Mouse (Mus musculus): ENCODE data around the gene Dcp1a. TPM values are rescaled to one million over a fixed set of nuclear protein-coding genes. Genes with fewer than 3 reads are reported as not detected.

The Dcp1a gene
- polyA plus RNA-seq (2012; rRNA removed) = 28.9 and 34.3 TPM in 2 replicates

- Histone ChIP-seq H3K27me3 (ENCODE audit: control insufficient read depth, insufficient read depth, low read length) (no peaks in the 10 kb centered on the region), H3K4me1 (ENCODE audit: control insufficient read depth, insufficient read depth, low read length) (no peaks in the 10 kb centered on the region; the same call in 1 of the 2 replicates), H3K27ac (ENCODE audit: control insufficient read depth, insufficient read depth, low read depth, low read length) (peak within 1 kb of the TSS; percentile 94), H3K4me3 (ENCODE audit: control insufficient read depth, low read depth, low read length) (peak within 1 kb of the TSS; percentile 99), H3K36me3 (ENCODE audit: control insufficient read depth, insufficient read depth, low read length) (no peaks in the 10 kb centered on the region)
- TF ChIP-seq CTCF (IDR thresholded peaks at IDR 0.05; ENCODE audit: control insufficient read depth, insufficient read depth, insufficient replicate concordance, low read depth, low read length) (no peak), POLR2A (IDR thresholded peaks at IDR 0.05; ENCODE audit: control insufficient read depth, low read depth, low read length) (peak; percentile 89)
These were observed at the start of gene Dcp1a for GRCm38 (mm10) chr14:30479361-30479948. Dcp1a (plus strand) TSS chr14:30479535.

- H3K27ac ChIP-seq (ENCODE audit: control insufficient read depth, insufficient read depth, low read depth, low read length) = no peak overlapping the region
- H3K4me1 ChIP-seq (ENCODE audit: control insufficient read depth, insufficient read depth, low read length) = peaks cover 13% of the 10 kb centered on the region
- H3K36me3 ChIP-seq (ENCODE audit: control insufficient read depth, insufficient read depth, low read length) = no peaks in the 10 kb centered on the region
- H3K4me3 ChIP-seq (ENCODE audit: control insufficient read depth, low read depth, low read length) = no peak overlapping the region
- no peaks in the 10 kb centered on the region for H3K27me3 ChIP-seq (ENCODE audit: control insufficient read depth, insufficient read depth, low read length)
- TF ChIP-seq CTCF (IDR thresholded peaks at IDR 0.05; ENCODE audit: control insufficient read depth, insufficient read depth, insufficient replicate concordance, low read depth, low read length) (no peak), POLR2A (IDR thresholded peaks at IDR 0.05; ENCODE audit: control insufficient read depth, low read depth, low read length) (no peak)
These were observed 49.7 kb upstream of the Dcp1a start for GRCm38 (mm10) chr14:30429606-30430005.

GRCm38 (mm10) chr14:30430026-30430425, 49.3 kb upstream of the Dcp1a start:
- peaks cover 13% of the 10 kb centered on the region for H3K4me1 ChIP-seq (ENCODE audit: control insufficient read depth, insufficient read depth, low read length)
- TF ChIP-seq CTCF (IDR thresholded peaks at IDR 0.05; ENCODE audit: control insufficient read depth, insufficient read depth, insufficient replicate concordance, low read depth, low read length) (no peak), POLR2A (IDR thresholded peaks at IDR 0.05; ENCODE audit: control insufficient read depth, low read depth, low read length) (no peak)
- H3K36me3 ChIP-seq (ENCODE audit: control insufficient read depth, insufficient read depth, low read length) = no peaks in the 10 kb centered on the region
- no peak overlapping the region for H3K27ac ChIP-seq (ENCODE audit: control insufficient read depth, insufficient read depth, low read depth, low read length)
- no peak overlapping the region for H3K4me3 ChIP-seq (ENCODE audit: control insufficient read depth, low read depth, low read length)
- no peaks in the 10 kb centered on the region for H3K27me3 ChIP-seq (ENCODE audit: control insufficient read depth, insufficient read depth, low read length)

DNA sequence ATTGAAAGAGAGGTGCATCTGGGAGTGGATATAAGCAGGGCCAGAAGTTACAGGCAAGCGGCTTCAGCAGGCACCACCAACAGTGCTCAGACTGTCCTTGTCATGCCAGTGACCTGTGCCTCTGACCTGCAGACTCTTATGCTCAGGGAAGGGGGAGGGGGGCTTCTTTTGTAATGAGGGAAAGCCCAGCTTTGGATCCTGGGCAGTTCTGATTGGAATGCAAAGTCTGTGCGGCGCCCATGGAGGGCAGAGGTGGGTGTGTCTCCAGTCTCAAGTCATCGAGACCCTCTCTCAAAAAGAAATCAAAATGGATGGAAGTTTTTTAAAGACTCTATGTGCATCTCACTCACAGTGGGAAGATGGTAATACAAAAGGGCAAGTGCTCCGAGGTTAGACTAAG, 48.9 kb upstream of the Dcp1a start:
- H3K36me3 ChIP-seq (ENCODE audit: control insufficient read depth, insufficient read depth, low read length) = no peaks in the 10 kb centered on the region
- no peak overlapping the region for H3K27ac ChIP-seq (ENCODE audit: control insufficient read depth, insufficient read depth, low read depth, low read length)
- H3K4me3 ChIP-seq (ENCODE audit: control insufficient read depth, low read depth, low read length) = no peak overlapping the region
- H3K4me1 ChIP-seq (ENCODE audit: control insufficient read depth, insufficient read depth, low read length) = peaks cover 13% of the 10 kb centered on the region
- no peaks in the 10 kb centered on the region for H3K27me3 ChIP-seq (ENCODE audit: control insufficient read depth, insufficient read depth, low read length)
- TF ChIP-seq CTCF (IDR thresholded peaks at IDR 0.05; ENCODE audit: control insufficient read depth, insufficient read depth, insufficient replicate concordance, low read depth, low read length) (no peak), POLR2A (IDR thresholded peaks at IDR 0.05; ENCODE audit: control insufficient read depth, low read depth, low read length) (no peak)

GRCm38 (mm10) chr14:30435316-30435715, 44.0 kb upstream of the Dcp1a start:
- no peak for TF ChIP-seq POLR2A (IDR thresholded peaks at IDR 0.05; ENCODE audit: control insufficient read depth, low read depth, low read length)
- TF ChIP-seq CTCF (IDR thresholded peaks at IDR 0.05; ENCODE audit: control insufficient read depth, insufficient read depth, insufficient replicate concordance, low read depth, low read length) = no peak
- Histone ChIP-seq H3K27me3 (ENCODE audit: control insufficient read depth, insufficient read depth, low read length) (no peaks in the 10 kb centered on the region), H3K4me3 (ENCODE audit: control insufficient read depth, low read depth, low read length) (no peak overlapping the region), H3K4me1 (ENCODE audit: control insufficient read depth, insufficient read depth, low read length) (peaks cover 2% of the 10 kb centered on the region), H3K27ac (ENCODE audit: control insufficient read depth, insufficient read depth, low read depth, low read length) (no peak overlapping the region), H3K36me3 (ENCODE audit: control insufficient read depth, insufficient read depth, low read length) (no peaks in the 10 kb centered on the region)

- Histone ChIP-seq H3K27me3 (ENCODE audit: control insufficient read depth, insufficient read depth, low read length) (no peaks in the 10 kb centered on the region), H3K27ac (ENCODE audit: control insufficient read depth, insufficient read depth, low read depth, low read length) (no peak overlapping the region), H3K36me3 (ENCODE audit: control insufficient read depth, insufficient read depth, low read length) (no peaks in the 10 kb centered on the region), H3K4me1 (ENCODE audit: control insufficient read depth, insufficient read depth, low read length) (no peaks in the 10 kb centered on the region), H3K4me3 (ENCODE audit: control insufficient read depth, low read depth, low read length) (no peak overlapping the region)
- TF ChIP-seq POLR2A (IDR thresholded peaks at IDR 0.05; ENCODE audit: control insufficient read depth, low read depth, low read length) (no peak), CTCF (IDR thresholded peaks at IDR 0.05; ENCODE audit: control insufficient read depth, insufficient read depth, insufficient replicate concordance, low read depth, low read length) (no peak)
These were observed 39.4 kb upstream of the Dcp1a start for GRCm38 (mm10) chr14:30439915-30440314.

DNA sequence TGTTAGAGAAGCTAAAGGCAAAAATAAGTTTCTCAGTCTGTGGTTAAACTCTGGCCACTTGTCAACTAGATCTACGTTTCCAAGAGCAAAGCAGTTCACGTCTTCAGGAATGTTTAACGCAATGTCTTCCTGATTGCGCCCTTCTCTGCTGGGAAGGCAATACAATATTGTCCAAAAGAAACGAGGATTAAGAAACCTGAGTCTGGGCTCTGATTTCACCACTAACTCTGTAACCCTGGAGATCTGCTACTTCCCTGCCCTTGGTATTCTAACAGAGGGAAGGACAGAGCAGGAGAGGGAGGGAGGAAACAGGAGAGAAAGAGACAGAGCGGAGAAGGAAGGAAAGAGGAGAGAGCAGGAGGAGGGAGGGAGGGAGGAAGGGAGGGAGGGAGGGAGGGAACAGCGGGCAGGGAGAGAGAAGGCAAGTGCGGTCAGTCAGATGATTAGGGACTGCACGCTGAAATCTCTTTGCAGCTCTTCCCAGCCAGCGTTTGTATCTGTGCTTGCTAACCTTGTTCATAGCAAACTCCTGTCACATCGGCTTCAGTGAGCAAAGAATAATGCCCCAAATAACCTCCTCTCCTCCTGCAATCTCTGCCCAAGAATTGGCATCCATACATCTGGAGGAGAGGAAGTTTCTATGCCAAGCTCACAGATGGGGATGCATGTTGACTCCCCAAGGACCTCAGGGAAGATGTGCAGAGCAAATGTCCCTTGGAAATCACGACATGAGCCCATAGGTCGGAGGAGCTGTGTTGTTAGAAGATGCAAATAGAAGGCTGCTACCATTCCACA, 23.3 kb upstream of the Dcp1a start:
- Histone ChIP-seq H3K36me3 (ENCODE audit: control insufficient read depth, insufficient read depth, low read length) (no peaks in the 10 kb centered on the region), H3K4me1 (ENCODE audit: control insufficient read depth, insufficient read depth, low read length) (peaks cover 7% of the 10 kb centered on the region), H3K4me3 (ENCODE audit: control insufficient read depth, low read depth, low read length) (no peak overlapping the region), H3K27ac (ENCODE audit: control insufficient read depth, insufficient read depth, low read depth, low read length) (no peak overlapping the region), H3K27me3 (ENCODE audit: control insufficient read depth, insufficient read depth, low read length) (no peaks in the 10 kb centered on the region)
- TF ChIP-seq POLR2A (IDR thresholded peaks at IDR 0.05; ENCODE audit: control insufficient read depth, low read depth, low read length) = no peak
- TF ChIP-seq CTCF (IDR thresholded peaks at IDR 0.05; ENCODE audit: control insufficient read depth, insufficient read depth, insufficient replicate concordance, low read depth, low read length) = no peak
